Mouse (Mus musculus): ENCODE data around the gene Kcnd2.

- no peak for TF ChIP-seq CTCF (IDR thresholded peaks at IDR 0.05)
- TF ChIP-seq EP300 (IDR thresholded peaks at IDR 0.05): no peak
Observed at GRCm38 (mm10) chr6:21570964-21571363, 355.7 kb downstream of the Kcnd2 start.

All from lung, postnatal 0 days (tissue).